Mouse (Mus musculus) lung, postnatal 0 days (tissue): ENCODE data around the gene Clec9a.

Source experiments
- CTCF ChIP-seq: IDR thresholded peaks from 2 replicates; pipeline ENCODE4 v1.5.1; 2016; ENCODE audit warnings: antibody characterized with exemption, mild to moderate bottlenecking
- EP300 ChIP-seq: IDR thresholded peaks from 2 replicates; pipeline ENCODE4 v1.6.1; 2016; ENCODE audit warnings: antibody characterized with exemption, mild to moderate bottlenecking, control low read depth

- TF ChIP-seq EP300 = no peak
- TF ChIP-seq CTCF = no peak
These were observed 22.9 kb upstream of the Clec9a start, which contains the start of gene Clec12b for GRCm38 (mm10) chr6:129385774-129386173.
